7 mouse cellular contexts compared by ENCODE assay signal in the genomic region with DNA sequence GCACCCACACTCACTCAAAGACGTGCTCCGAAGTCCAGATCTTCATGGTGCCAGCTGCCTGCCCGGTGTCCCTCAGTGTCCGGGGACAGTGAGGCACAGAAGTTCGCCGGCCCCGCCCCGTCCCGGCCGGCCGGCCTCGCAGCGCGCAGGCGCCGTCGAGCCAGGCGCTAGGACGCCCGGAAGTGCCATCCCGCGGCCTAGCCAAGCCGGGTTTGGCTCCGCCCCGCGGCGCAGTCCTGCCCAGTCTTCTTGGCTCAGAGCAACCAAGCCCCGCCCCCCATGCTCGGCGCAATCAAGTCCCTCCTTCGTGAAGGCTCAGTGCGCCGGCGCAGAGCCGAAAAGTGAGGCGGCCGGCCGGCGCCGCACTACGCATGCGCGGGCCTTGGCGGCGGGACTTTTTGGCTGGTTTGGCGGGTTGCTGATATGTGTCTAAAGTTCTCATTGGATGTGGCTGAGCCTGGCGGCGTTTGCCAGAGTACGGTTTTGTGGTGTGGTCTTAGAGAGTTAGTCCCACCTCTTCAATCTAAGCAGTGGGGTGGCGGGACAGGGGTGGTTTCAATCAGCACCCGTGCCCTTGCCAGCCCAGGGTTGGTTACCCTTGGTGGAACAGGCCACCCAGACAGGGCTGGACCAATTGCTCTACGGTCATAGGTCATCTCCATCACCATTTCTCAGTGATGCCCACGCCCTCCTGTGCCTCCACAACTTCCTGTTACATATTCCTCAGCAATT. TPM values are rescaled to one million over a fixed set of nuclear protein-coding genes. Genes with fewer than 3 reads are reported as not detected.
DNase-seq lines count a peak whose midpoint lies in the region; ATAC-seq and TF ChIP-seq lines count a peak whose summit lies in the region.

A gene (minus strand): TSS at position 264 of the 732 bp plus-strand sequence.

- peak within 1 kb of the TSS; percentile 81 for H3K9ac ChIP-seq in intestine, postnatal 0 days (ENCODE audit: low read depth, low read length)
- peak within 1 kb of the TSS; percentile 78 for H3K9ac ChIP-seq in midbrain, embryonic 12.5 days (replicated peaks)

- 1% methylated on average over 53 of the region's 53 CpGs for WGBS in embryonic facial prominence, embryonic 10.5 days
- WGBS in intestine, postnatal 0 days: under 1% methylated on average over 53 of the region's 53 CpGs
- WGBS in midbrain, embryonic 12.5 days: 2% methylated on average over 47 of the region's 53 CpGs
- under 1% methylated on average over 53 of the region's 53 CpGs for WGBS in small intestine, adult 2 months

- intact Hi-C loops in left cerebral cortex, postnatal 4 days (cut with DNase I): loop anchor here (10.0 kb wide), 1 partner anchor 202 kb away; no protein-coding TSS in a partner anchor

- peak; percentile 58 for TF ChIP-seq POLR2A in small intestine, adult 2 months (IDR thresholded peaks at IDR 0.05; ENCODE audit: low read depth, low read length)

- peak; percentile 38 for TF ChIP-seq CTCF in intestine, postnatal 0 days (IDR thresholded peaks at IDR 0.05; ENCODE audit: low read depth)
- no peak for TF ChIP-seq CTCF in small intestine, adult 2 months (IDR thresholded peaks at IDR 0.05; ENCODE audit: extremely low read depth, insufficient read length, insufficient replicate concordance, low read depth, low read length)

- H3K4me3 ChIP-seq in embryonic facial prominence, embryonic 10.5 days: peak within 1 kb of the TSS; percentile 67
- peak within 1 kb of the TSS; percentile 65 for H3K4me3 ChIP-seq in intestine, postnatal 0 days (ENCODE audit: low read depth, low read length)
- H3K4me3 ChIP-seq in midbrain, embryonic 12.5 days: peak within 1 kb of the TSS; percentile 80
- peak within 1 kb of the TSS; percentile 78 for H3K4me3 ChIP-seq in small intestine, adult 2 months (ENCODE audit: low read depth, low read length)

- ATAC-seq in intestine, postnatal 0 days: peak; percentile 97
- peak; percentile 97 for ATAC-seq in midbrain, embryonic 12.5 days (ENCODE audit: low FRiP score, low read depth)

- DNase-seq in adrenal gland, postnatal 10 days: peak; percentile 100
- DNase-seq in embryonic facial prominence, embryonic 10.5 days (ENCODE audit: low spot score): peak; percentile 100
- peak; percentile 68 for DNase-seq in gonadal fat pad, adult 2 months (ENCODE audit: low read depth)
- DNase-seq in left cerebral cortex, postnatal 4 days: peak; percentile 100

- H3K36me3 ChIP-seq in embryonic facial prominence, embryonic 10.5 days (replicated peaks): peaks cover 40% of the 10 kb centered on the region
- peaks cover 15% of the 10 kb centered on the region for H3K36me3 ChIP-seq in intestine, postnatal 0 days (ENCODE audit: control insufficient read depth, insufficient read depth)
- peaks cover 8% of the 10 kb centered on the region; the same call in 1 of the 2 replicates for H3K36me3 ChIP-seq in midbrain, embryonic 12.5 days
- H3K36me3 ChIP-seq in small intestine, adult 2 months (ENCODE audit: control insufficient read depth, insufficient read depth, low read length): peaks cover 15% of the 10 kb centered on the region

- H3K27ac ChIP-seq in embryonic facial prominence, embryonic 10.5 days (replicated peaks): peak within 1 kb of the TSS; percentile 86
- peak within 1 kb of the TSS; percentile 92 for H3K27ac ChIP-seq in intestine, postnatal 0 days (ENCODE audit: low read depth, low read length)
- peak within 1 kb of the TSS; percentile 60 for H3K27ac ChIP-seq in midbrain, embryonic 12.5 days (replicated peaks)
- H3K27ac ChIP-seq in small intestine, adult 2 months (ENCODE audit: insufficient read depth, low read depth, low read length): peak within 1 kb of the TSS; percentile 94

- peaks cover 18% of the 10 kb centered on the region for H3K4me1 ChIP-seq in embryonic facial prominence, embryonic 10.5 days
- peaks cover 20% of the 10 kb centered on the region for H3K4me1 ChIP-seq in intestine, postnatal 0 days (replicated peaks; ENCODE audit: control insufficient read depth, insufficient read depth, low read length)
- peaks cover 11% of the 10 kb centered on the region for H3K4me1 ChIP-seq in midbrain, embryonic 12.5 days
- peaks cover 34% of the 10 kb centered on the region for H3K4me1 ChIP-seq in small intestine, adult 2 months (ENCODE audit: control insufficient read depth, insufficient read depth, insufficient read length, low read length)

- H3K4me2 ChIP-seq in intestine, postnatal 0 days (replicated peaks; ENCODE audit: low read depth): peak within 1 kb of the TSS; percentile 82
- peak within 1 kb of the TSS; percentile 73 for H3K4me2 ChIP-seq in midbrain, embryonic 12.5 days (replicated peaks)

- H3K9me3 ChIP-seq in embryonic facial prominence, embryonic 10.5 days: no peaks in the 10 kb centered on the region
- H3K9me3 ChIP-seq in intestine, postnatal 0 days (ENCODE audit: control insufficient read depth): no peaks in the 10 kb centered on the region
- H3K9me3 ChIP-seq in midbrain, embryonic 12.5 days: no peaks in the 10 kb centered on the region

- H3K27me3 ChIP-seq in embryonic facial prominence, embryonic 10.5 days (replicated peaks; ENCODE audit: low read depth, poor library complexity, severe bottlenecking): no peaks in the 10 kb centered on the region
- no peaks in the 10 kb centered on the region for H3K27me3 ChIP-seq in intestine, postnatal 0 days (replicated peaks; ENCODE audit: control insufficient read depth, insufficient read depth, low read length)
- H3K27me3 ChIP-seq in midbrain, embryonic 12.5 days: no peaks in the 10 kb centered on the region
- no peaks in the 10 kb centered on the region for H3K27me3 ChIP-seq in small intestine, adult 2 months (ENCODE audit: control insufficient read depth, insufficient read depth, low read length)

RNA-seq across cellular contexts. Expression of the gene that starts here (rescaled TPM):
- 100 to 1,000 TPM; 171 to 172 TPM for total RNA-seq in adrenal gland, postnatal 10 days (2021)
- polyA plus RNA-seq in embryonic facial prominence, embryonic 10.5 days (2016; fragmentation: Nextera tagmentation; extraction: Ambion mirVana): 121 and 133 TPM in 2 replicates
- polyA plus RNA-seq in gonadal fat pad, adult 2 months (2012; rRNA removed): 41.6 and 53.0 TPM in 2 replicates
- 108 and 109 TPM in 2 replicates for polyA plus RNA-seq in intestine, postnatal 0 days (2015; fragmentation: Nextera tagmentation; extraction: Ambion mirVana)
- 10 to 100 TPM; 54.4 to 57.0 TPM for total RNA-seq in left cerebral cortex, postnatal 4 days (2021)
- 102 TPM in 2 replicates for polyA plus RNA-seq in midbrain, embryonic 12.5 days (2016; fragmentation: Nextera tagmentation; extraction: Ambion mirVana)
- 33.3 and 36.2 TPM in 2 replicates for polyA plus RNA-seq in small intestine, adult 2 months (2012; rRNA removed)

Comparison
In these comparisons a context has a peak if more than half of its experiments do, and no peak if none do; other contexts are left out.
1. Peak in every context shown above with its lines: DNase-seq, ATAC-seq, H3K4me3 ChIP-seq and H3K27ac ChIP-seq.